Mouse (Mus musculus) bone marrow macrophage, adult 2 months (primary cell): ENCODE measurements at regions not wholly inside any gene's neighbourhood (a gene's known extent, or its start where the extent isn't known, plus 50 kb on each side); places are given as distances from the start of the nearest gene placed in this dataset.

Experiments
- H3K27ac ChIP-seq: 2 replicates; pipeline ENCODE4 v1.5.1; 2012; ENCODE audit warnings: low read depth, low read length; ENCODE audit not compliant: insufficient read depth
- H3K4me1 ChIP-seq: 2 replicates; pipeline ENCODE4 v1.6.1; 2012; ENCODE audit warnings: low read length; ENCODE audit not compliant: control insufficient read depth, insufficient read depth
- H3K4me3 ChIP-seq: 2 replicates; pipeline ENCODE4 v1.5.1; 2012; ENCODE audit warnings: mild to moderate bottlenecking, low read length, moderate library complexity; ENCODE audit not compliant: insufficient read depth
- CTCF ChIP-seq: IDR thresholded peaks from 2 replicates; pipeline ENCODE4 v1.5.1; 2012; ENCODE audit warnings: low read depth, mild to moderate bottlenecking, low read length, moderate library complexity
- POLR2A ChIP-seq: IDR thresholded peaks from 2 replicates; pipeline ENCODE4 v1.6.1; 2012; ENCODE audit warnings: mild to moderate bottlenecking, low read depth, low read length, borderline replicate concordance

DNA sequence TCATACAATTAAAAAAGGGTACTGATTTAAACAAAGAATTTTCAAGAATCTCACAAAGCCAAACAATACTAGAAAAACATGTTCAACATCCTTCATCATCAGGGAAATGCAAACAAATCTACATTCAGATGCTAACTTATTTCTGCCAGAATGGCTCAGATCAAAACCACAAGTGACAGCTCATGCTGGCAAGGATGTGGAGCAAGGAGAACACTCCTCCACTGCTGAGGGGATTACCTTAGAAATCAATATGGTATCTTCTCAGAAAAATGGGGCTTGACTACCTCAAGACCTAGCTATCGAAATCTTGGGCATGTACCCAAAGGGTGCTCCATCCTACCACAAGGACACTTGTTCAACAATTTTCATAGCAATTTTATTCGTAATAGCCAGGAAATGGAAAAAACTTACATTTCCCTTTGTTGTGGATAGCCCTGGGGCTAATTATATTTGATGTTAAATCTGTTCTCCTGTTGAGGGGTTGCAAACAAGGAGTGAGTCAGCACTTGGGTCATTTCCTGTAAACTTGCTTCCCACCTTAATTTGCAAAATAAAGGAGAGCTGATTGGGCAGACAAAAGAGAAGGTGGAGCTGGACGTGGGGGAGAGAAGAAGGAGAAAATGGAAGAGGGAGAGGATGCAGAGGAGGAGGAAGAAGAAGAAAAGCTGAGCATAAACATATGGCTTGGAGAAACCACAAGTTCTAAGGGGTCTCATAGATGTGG lies 113.3 kb upstream of the B430305J03Rik start:
- no peak for TF ChIP-seq POLR2A
- TF ChIP-seq CTCF = no peak
- H3K4me3 ChIP-seq = no peak overlapping the region

DNA sequence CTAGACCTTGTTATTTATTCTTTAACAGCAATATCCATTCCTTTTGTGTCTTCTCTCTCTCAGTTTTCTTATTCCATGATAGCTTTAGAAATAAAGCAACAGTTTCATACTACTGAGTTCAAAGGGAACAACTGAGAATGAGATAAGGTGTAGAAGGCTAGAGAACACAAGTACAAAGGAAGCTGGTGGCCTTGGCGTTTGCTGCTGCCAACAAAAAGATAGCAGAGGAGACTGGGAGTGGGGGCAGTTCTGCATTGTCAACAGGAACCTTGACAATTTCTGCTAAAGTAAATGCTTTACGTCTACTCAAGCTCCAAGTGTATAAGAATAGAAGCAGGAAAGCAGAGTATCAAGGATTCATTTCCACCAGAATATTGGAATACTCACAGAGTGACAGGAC lies 109.3 kb upstream of the B430305J03Rik start:
- no peak overlapping the region for H3K27ac ChIP-seq
- TF ChIP-seq CTCF = no peak
- TF ChIP-seq POLR2A = no peak
- peaks cover 6% of the 10 kb centered on the region for H3K4me1 ChIP-seq
- no peak overlapping the region for H3K4me3 ChIP-seq

More for the DNA sequence above, 113.3 kb upstream of the B430305J03Rik start:
- peaks cover 6% of the 10 kb centered on the region for H3K4me1 ChIP-seq
- H3K27ac ChIP-seq = no peak overlapping the region

DNA sequence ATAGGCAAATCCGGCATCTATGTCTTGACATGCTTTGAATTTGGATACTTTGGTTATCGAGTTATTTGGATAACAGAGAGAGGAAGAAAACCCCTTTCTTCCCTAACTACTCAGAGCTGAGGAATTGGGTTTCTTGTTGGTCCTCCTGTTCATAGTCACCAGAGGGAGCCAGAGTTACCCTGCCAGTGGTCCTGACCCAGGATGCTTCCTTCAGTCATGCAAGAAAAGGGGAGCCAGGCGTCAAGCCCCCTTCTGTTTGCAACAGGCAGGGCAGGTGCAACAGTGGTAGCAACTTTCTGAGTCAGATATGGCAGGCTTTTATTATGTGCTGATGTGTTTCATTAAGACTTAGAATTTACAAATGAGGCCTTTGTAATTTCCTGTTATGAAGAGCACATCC lies 101.4 kb upstream of the B430305J03Rik start:
- Histone ChIP-seq H3K27ac (no peak overlapping the region), H3K4me3 (no peak overlapping the region), H3K4me1 (peaks cover 2% of the 10 kb centered on the region)
- TF ChIP-seq POLR2A (no peak), CTCF (peak; percentile 64; the same call in 1 of the 2 replicates)

DNA sequence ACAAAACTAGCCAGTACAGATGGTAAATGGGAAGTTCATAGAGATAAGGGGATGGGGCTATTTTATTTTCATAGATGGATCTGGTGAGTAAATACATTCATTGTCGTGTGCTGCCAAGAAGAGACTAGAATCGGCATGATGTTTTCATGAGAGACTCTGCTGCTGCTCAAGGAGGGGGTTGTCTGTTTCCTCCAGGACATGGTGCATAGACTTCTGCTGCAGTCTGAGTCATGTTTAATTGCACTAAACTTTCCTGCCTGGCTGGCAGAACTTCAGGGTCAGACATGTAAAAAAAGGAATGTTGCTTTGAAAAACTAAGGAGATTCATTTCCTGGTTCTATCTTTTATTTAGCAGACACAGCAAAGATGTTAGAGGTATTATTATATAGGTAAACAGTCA lies 100.9 kb upstream of the B430305J03Rik start:
- no peak overlapping the region for H3K4me3 ChIP-seq
- TF ChIP-seq POLR2A (no peak), CTCF (no peak)
- H3K27ac ChIP-seq = no peak overlapping the region
- peaks cover 2% of the 10 kb centered on the region for H3K4me1 ChIP-seq

DNA sequence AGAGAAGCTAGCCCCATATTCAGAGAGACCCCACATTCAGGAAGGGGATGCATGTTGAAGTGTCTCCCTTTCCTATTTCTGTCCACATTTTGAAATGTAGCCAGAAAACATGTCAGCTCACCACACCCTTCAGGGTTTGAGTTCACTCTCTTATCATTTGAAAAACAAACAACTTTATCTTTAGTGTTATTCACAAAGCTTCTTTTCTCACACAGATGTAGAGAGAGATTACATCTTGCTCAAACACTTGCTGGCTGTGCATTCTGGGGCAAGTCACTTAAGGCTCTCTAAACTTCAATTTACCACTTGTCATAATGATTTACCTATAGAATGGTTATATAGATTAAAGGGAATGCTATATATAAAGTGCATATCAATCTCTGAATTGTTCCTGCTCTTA lies 94.3 kb upstream of the B430305J03Rik start:
- TF ChIP-seq POLR2A = no peak

DNA sequence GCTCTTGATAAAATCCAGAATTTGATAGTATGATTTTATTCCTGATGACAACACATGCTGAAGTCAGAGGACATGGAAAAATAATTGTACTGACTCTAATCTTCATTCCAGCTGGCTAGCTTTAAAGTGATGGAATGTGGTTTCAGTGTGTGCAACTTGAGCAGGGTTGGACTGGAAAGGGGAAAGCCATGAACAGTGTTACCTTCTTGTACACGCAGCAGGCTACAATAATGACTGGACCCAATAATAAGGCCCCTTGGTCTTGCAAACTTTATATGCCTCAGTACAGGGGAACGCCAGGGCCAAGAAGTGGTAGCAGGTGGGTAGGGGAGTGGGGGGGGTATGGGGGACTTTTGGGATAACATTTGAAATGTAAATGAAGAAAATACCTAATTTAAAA lies 90.8 kb upstream of the B430305J03Rik start:
- Histone ChIP-seq H3K4me1 (peaks cover 6% of the 10 kb centered on the region), H3K27ac (no peak overlapping the region), H3K4me3 (no peak overlapping the region)
- TF ChIP-seq CTCF = no peak
- TF ChIP-seq POLR2A = no peak

More for the DNA sequence above, 94.3 kb upstream of the B430305J03Rik start:
- Histone ChIP-seq H3K27ac (no peak overlapping the region), H3K4me3 (no peak overlapping the region), H3K4me1 (no peaks in the 10 kb centered on the region)

DNA sequence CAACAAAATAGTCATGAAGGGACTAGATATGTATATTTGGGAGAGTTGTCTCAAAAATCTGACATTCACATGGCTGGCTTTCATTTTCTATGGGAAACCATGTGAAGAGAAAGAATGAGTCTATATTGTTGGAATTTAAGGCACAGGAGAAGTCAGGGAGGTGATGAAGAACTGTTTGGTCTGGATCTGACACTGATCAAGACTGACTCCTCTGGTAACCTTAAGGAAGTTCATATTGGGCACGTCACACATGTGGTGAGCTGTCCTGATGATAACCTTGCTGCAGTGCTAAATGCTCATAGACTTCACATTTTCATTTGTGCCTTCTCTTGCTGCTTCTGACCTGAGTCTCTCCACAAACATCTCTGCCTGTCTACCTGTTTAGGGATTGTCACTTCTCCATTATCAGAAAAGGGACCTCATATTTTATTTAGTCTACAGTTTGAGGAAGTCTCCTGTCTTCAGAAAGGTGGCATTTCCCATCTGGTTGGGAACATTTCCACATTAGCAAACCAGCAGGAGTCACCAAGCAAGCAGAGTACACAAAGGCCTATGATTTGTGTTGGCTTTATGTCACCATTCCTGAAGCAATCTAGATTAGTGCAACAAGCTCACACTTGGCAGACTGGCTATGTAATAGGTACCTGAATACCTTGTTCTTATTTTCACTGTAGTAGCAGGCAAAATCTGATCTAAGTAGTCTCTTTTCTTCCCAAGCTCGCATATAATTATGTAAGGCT lies 76.4 kb upstream of the B430305J03Rik start:
- Histone ChIP-seq H3K27ac (peak overlapping the region; percentile 20; the same call in 1 of the 2 replicates), H3K4me1 (peaks cover 16% of the 10 kb centered on the region), H3K4me3 (no peak overlapping the region)
- TF ChIP-seq CTCF = no peak
- no peak for TF ChIP-seq POLR2A

DNA sequence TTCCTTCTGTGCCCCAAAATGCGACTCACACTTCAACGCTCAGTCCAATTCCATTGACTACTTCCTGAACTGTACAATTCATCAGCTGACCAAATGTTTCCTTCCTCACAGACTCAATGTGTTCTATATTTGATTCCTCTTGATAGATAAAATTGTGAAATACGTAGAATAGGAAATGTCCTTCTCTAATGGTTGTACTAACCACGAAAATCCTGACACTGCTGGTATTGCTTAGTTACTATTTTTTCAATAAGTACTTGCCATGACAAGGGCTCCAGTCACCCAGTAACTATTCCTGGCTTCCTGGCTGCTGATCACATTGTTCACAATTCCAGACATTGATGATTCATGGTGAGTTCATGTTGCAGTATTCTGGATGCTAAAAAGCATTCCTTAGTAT lies 75.7 kb upstream of the B430305J03Rik start:
- Histone ChIP-seq H3K27ac (peak overlapping the region; percentile 74), H3K4me1 (peaks cover 16% of the 10 kb centered on the region), H3K4me3 (no peak overlapping the region)
- TF ChIP-seq CTCF = no peak
- TF ChIP-seq POLR2A = no peak

DNA sequence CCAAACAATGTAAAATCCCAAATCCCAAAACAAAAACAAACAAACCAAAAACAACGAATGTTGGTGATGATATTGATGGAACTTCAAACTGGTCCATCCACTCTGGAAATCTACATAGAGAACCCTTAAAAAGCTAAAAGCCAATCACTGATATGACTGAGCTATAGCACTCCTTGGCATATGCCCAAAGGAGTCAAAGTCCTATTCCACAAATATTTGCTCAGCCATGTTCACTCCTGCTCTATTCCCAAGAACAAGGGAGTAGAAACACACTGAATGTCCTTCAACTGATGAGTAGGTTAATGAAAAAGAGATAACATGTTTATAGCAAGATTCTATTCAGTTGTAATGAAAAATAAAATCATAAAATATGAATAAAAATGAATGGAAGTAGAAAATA lies 63.0 kb upstream of the B430305J03Rik start:
- Histone ChIP-seq H3K4me3 (no peak overlapping the region), H3K27ac (no peak overlapping the region), H3K4me1 (no peaks in the 10 kb centered on the region)
- no peak for TF ChIP-seq CTCF
- TF ChIP-seq POLR2A = no peak

DNA sequence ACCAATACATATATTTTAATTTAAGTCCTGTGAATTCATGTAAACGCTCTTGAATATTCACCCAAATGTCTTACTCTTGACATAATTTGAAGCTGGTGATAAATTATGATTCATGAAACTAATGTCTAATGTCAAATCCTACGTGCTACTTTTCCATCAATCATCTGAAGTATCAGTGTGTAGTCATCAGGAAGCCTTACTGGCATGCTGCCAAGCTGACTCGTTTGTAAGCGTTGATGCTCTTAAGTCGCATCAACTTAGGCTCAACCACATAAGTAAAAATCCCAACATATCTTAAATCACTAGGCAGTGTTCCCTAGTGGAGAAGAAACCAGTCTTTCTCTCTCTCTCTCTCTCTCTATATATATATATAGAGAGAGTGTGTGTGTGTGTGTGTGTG lies 58.2 kb upstream of the B430305J03Rik start:
- no peak overlapping the region for H3K27ac ChIP-seq
- no peak overlapping the region for H3K4me3 ChIP-seq
- TF ChIP-seq CTCF (no peak), POLR2A (no peak)
- peaks cover 7% of the 10 kb centered on the region for H3K4me1 ChIP-seq
